Mouse (Mus musculus) liver, postnatal 0 days (tissue): ENCODE results near the gene Limd2.

Experiments
- CTCF ChIP-seq: sonication (generic); IDR thresholded peaks from 2 replicates; pipeline ENCODE4 v1.5.1; 2016; ENCODE audit warnings: antibody characterized with exemption, low read depth
- EP300 ChIP-seq: IDR thresholded peaks from 2 replicates; pipeline ENCODE4 v1.6.1; 2016; ENCODE audit warnings: antibody characterized with exemption, low read depth, mild to moderate bottlenecking

GRCm38 (mm10) chr11:106155761-106156160, 4.9 kb downstream of the Limd2 start:
- no peak for TF ChIP-seq CTCF
- TF ChIP-seq EP300: no peak
